Comparison of ENCODE assay signal across 8 mouse cellular contexts in the genomic region with DNA sequence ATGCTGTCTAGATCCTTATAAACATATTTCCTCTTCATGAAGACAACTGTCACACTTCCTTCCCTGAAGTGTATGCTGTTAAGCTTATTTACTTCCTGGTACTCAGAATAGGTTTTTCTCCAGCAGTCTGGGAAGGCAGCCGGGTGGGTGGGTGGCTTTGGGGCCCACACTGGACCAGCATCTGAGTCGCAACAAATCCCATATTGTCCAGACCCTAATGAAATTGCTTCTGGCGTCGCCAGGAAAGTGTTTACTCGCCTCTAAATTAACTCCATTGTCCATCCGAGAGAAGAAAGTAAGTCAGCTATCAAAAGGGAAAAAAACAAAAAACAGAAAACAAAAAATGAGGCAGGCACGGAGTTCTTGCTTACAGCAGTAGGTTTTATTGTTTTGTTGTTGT.
DNase-seq lines count a peak whose midpoint lies in the region; ATAC-seq lines count a peak whose summit lies in the region.

No protein-coding gene starts in this region.

- no peaks in the 10 kb centered on the region for H3K27me3 ChIP-seq in heart, embryonic 14.5 days (ENCODE audit: control insufficient read depth, insufficient read depth, low read length)
- peaks cover 3% of the 10 kb centered on the region; the same call in 1 of the 2 replicates for H3K27me3 ChIP-seq in hindbrain, embryonic 10.5 days (ENCODE audit: insufficient read depth, poor library complexity, severe bottlenecking)
- H3K27me3 ChIP-seq in midbrain, embryonic 12.5 days = no peaks in the 10 kb centered on the region; the same call in none of the 2 replicates

- no peak for ATAC-seq in heart, embryonic 14.5 days (ENCODE audit: insufficient number of reproducible peaks, insufficient read depth, low FRiP score, low read depth)
- no peak for ATAC-seq in midbrain, embryonic 12.5 days (ENCODE audit: low FRiP score, low read depth)

- no peaks in the 10 kb centered on the region for H3K36me3 ChIP-seq in heart, embryonic 14.5 days (ENCODE audit: control insufficient read depth, insufficient read depth, low read length)
- H3K36me3 ChIP-seq in hindbrain, embryonic 10.5 days = no peaks in the 10 kb centered on the region
- no peaks in the 10 kb centered on the region for H3K36me3 ChIP-seq in midbrain, embryonic 12.5 days

- peak overlapping the region; percentile 35 to 37; a peak in 3 of 4 replicates for H3K4me3 ChIP-seq in heart, embryonic 14.5 days (ENCODE audit: control insufficient read depth in 1 of 2, insufficient read depth in 1 of 2, low read depth in 1 of 2, low read length in 2 of 2)
- peak overlapping the region; percentile 54 for H3K4me3 ChIP-seq in hindbrain, embryonic 10.5 days
- H3K4me3 ChIP-seq in midbrain, embryonic 12.5 days = peak overlapping the region; percentile 36; the same call in 1 of the 2 replicates

- intact Hi-C loops in heart, postnatal 36 days (cut with DNase I) = no loop called here

- H3K4me1 ChIP-seq in heart, embryonic 14.5 days (ENCODE audit: control insufficient read depth in 2 of 2, insufficient read depth in 2 of 2, low read length in 2 of 2) = peaks cover 4 to 7% of the 10 kb centered on the region in 2 experiments; a peak in 3 of 4 replicates
- H3K4me1 ChIP-seq in hindbrain, embryonic 10.5 days (replicated peaks) = peaks cover 24% of the 10 kb centered on the region
- peaks cover 27% of the 10 kb centered on the region for H3K4me1 ChIP-seq in midbrain, embryonic 12.5 days

- no peak overlapping the region for H3K27ac ChIP-seq in heart, embryonic 14.5 days (replicated peaks in 1 of 2; ENCODE audit: control insufficient read depth in 1 of 2, insufficient read depth in 1 of 2, low read depth in 2 of 2, low read length in 2 of 2)
- peak overlapping the region; percentile 92 for H3K27ac ChIP-seq in hindbrain, embryonic 10.5 days
- H3K27ac ChIP-seq in midbrain, embryonic 12.5 days (replicated peaks) = peak overlapping the region; percentile 94

- no peak for DNase-seq in heart, postnatal 36 days
- DNase-seq in embryo, embryonic 11 days = peak; percentile 26
- DNase-seq in hindbrain, embryonic 10.5 days (ENCODE audit: low spot score) = peak; percentile 15
- DNase-seq in ovary, postnatal 14 days (ENCODE audit: low spot score) = no peak
- DNase-seq in cerebellum, adult 8-10 months = no peak
- no peak for DNase-seq in cerebellum, adult 9-10 months

- peak overlapping the region; percentile 52 for H3K9ac ChIP-seq in heart, embryonic 14.5 days (ENCODE audit: low read length)
- no peak overlapping the region for H3K9ac ChIP-seq in midbrain, embryonic 12.5 days (replicated peaks)

- H3K9me3 ChIP-seq in heart, embryonic 14.5 days (ENCODE audit: control insufficient read depth, low read length) = no peaks in the 10 kb centered on the region
- H3K9me3 ChIP-seq in hindbrain, embryonic 10.5 days = no peaks in the 10 kb centered on the region
- H3K9me3 ChIP-seq in midbrain, embryonic 12.5 days = no peaks in the 10 kb centered on the region

- 26% methylated on average over 7 of the region's 7 CpGs for WGBS in heart, embryonic 14.5 days
- 11% methylated on average over 7 of the region's 7 CpGs for WGBS in hindbrain, embryonic 10.5 days
- 2% methylated on average over 7 of the region's 7 CpGs for WGBS in midbrain, embryonic 12.5 days

- peak overlapping the region; percentile 79 for H3K4me2 ChIP-seq in heart, embryonic 14.5 days (ENCODE audit: low read length)
- H3K4me2 ChIP-seq in midbrain, embryonic 12.5 days (replicated peaks) = peak overlapping the region; percentile 60

Comparison
In these comparisons a context has a peak if more than half of its experiments do, and no peak if none do; other contexts are left out.
1. H3K27ac ChIP-seq: peak in hindbrain, embryonic 10.5 days (single experiment) and midbrain, embryonic 12.5 days (single experiment); none in heart, embryonic 14.5 days (0 of 2).
2. DNase-seq: peak in embryo, embryonic 11 days (single experiment) and hindbrain, embryonic 10.5 days (single experiment); none in heart, postnatal 36 days (0 of 2), ovary, postnatal 14 days (single experiment), cerebellum, adult 8-10 months (single experiment) and cerebellum, adult 9-10 months (single experiment).
3. Peak in every context shown above with its lines, with median percentiles within 50 percentile points of each other: H3K4me3 ChIP-seq.